25 mouse cellular contexts compared by ENCODE assay signal in genomic region chr14:87121868-87122267, GRCm38 (mm10).
"Had no signal": no experiment of that assay in that cellular context is flagged by ENCODE, and none has a peak within 500 bp of the region (broad histone marks: within the 10 kb centered on the region; RNA-seq: fewer than 3 reads in every experiment).

No protein-coding gene starts in this region.

- H3K4me3 ChIP-seq: left cerebral cortex, adult 2 months; limb, embryonic 13.5 days; liver, embryonic 12.5 days; liver, embryonic 15.5 days; lung, embryonic 15.5 days; megakaryocyte, embryonic 14.5 days; midbrain, embryonic 10.5 days; neural tube, embryonic 12.5 days; neural tube, embryonic 15.5 days; stomach, embryonic 15.5 days had no signal

- DNase-seq: kidney, adult 18-20 months; kidney, adult 9 months; kidney, postnatal 14 days; kidney, postnatal 4 days; layer of hippocampus, adult 9-11 months; layer of hippocampus, postnatal 36 days; liver; lung, adult 18-20 months; lung, postnatal 10 days; lung, postnatal 36 days; right cerebral cortex, adult 18-20 months; right cerebral cortex, postnatal 14 days; spleen, adult 18-20 months; thymus, adult 18-20 months; thymus, postnatal 36 days had no signal

- H3K9ac ChIP-seq: limb, embryonic 13.5 days; liver, embryonic 12.5 days; liver, embryonic 15.5 days; lung, embryonic 15.5 days; neural tube, embryonic 12.5 days; neural tube, embryonic 15.5 days; stomach, embryonic 15.5 days had no signal

- H3K9me3 ChIP-seq: limb, embryonic 13.5 days; liver, embryonic 12.5 days; liver, embryonic 15.5 days; lung, embryonic 15.5 days; midbrain, embryonic 10.5 days; neural tube, embryonic 12.5 days; neural tube, embryonic 15.5 days; stomach, embryonic 15.5 days had no signal

- H3K27ac ChIP-seq: left cerebral cortex, adult 2 months; limb, embryonic 13.5 days; liver, embryonic 12.5 days; liver, embryonic 15.5 days; lung, embryonic 15.5 days; neural tube, embryonic 12.5 days; neural tube, embryonic 15.5 days; stomach, embryonic 15.5 days had no signal

- ATAC-seq: liver, embryonic 12.5 days had no signal

- H3K27me3 ChIP-seq: limb, embryonic 13.5 days; liver, embryonic 12.5 days; liver, embryonic 15.5 days; lung, embryonic 15.5 days; megakaryocyte, embryonic 14.5 days; neural tube, embryonic 12.5 days; neural tube, embryonic 15.5 days; stomach, embryonic 15.5 days had no signal

- H3K36me3 ChIP-seq: limb, embryonic 13.5 days; liver, embryonic 15.5 days; lung, embryonic 15.5 days; neural tube, embryonic 12.5 days; neural tube, embryonic 15.5 days; stomach, embryonic 15.5 days had no signal

- H3K4me1 ChIP-seq: limb, embryonic 13.5 days; liver, embryonic 15.5 days; neural tube, embryonic 12.5 days; neural tube, embryonic 15.5 days; stomach, embryonic 15.5 days had no signal

- H3K4me2 ChIP-seq: limb, embryonic 13.5 days; liver, embryonic 12.5 days; liver, embryonic 15.5 days; lung, embryonic 15.5 days; neural tube, embryonic 12.5 days; neural tube, embryonic 15.5 days; stomach, embryonic 15.5 days had no signal
